Mouse (Mus musculus) ES-Bruce4 (cell line): ENCODE data around the gene Rab8a. TPM values are rescaled to one million over a fixed set of nuclear protein-coding genes. Genes with fewer than 3 reads are reported as not detected.
"Not testable (repeated sequence)": the region's sequence is repeated elsewhere in the genome, so short reads cannot be mapped to it uniquely, and the experiment has no call there.

Experiments used
- H3K27ac ChIP-seq: 2 replicates; pipeline ENCODE4 v1.5.1; 2012; ENCODE audit warnings: low read length, inconsistent platforms; ENCODE audit not compliant: insufficient read depth
- H3K27me3 ChIP-seq: 2 replicates; pipeline ENCODE4 v1.6.1; 2012; ENCODE audit warnings: mild to moderate bottlenecking, low read length, inconsistent platforms; ENCODE audit not compliant: control insufficient read depth, poor library complexity, insufficient read depth, severe bottlenecking
- H3K36me3 ChIP-seq: 2 replicates; pipeline ENCODE4 v1.6.1; 2012; ENCODE audit warnings: inconsistent platforms, mild to moderate bottlenecking, low read length, moderate library complexity; ENCODE audit not compliant: control insufficient read depth, poor library complexity, insufficient read depth, severe bottlenecking
- H3K4me1 ChIP-seq: one replicate; pipeline ENCODE4 v1.8.1; 2011; ENCODE audit warnings: low read length; ENCODE audit not compliant: control insufficient read depth, insufficient read depth
- H3K4me3 ChIP-seq: 2 replicates; pipeline ENCODE4 v1.5.1; 2011; ENCODE audit warnings: low read depth, mild to moderate bottlenecking, low read length
- H3K9ac ChIP-seq: 2 replicates; pipeline ENCODE4 v1.6.1; 2012; ENCODE audit warnings: low read depth, mild to moderate bottlenecking, inconsistent platforms; ENCODE audit not compliant: poor library complexity, severe bottlenecking
- H3K9me3 ChIP-seq: replicated peaks from 2 replicates; pipeline ENCODE4 v1.6.1; 2012; ENCODE audit warnings: mild to moderate bottlenecking, low read length, inconsistent platforms; ENCODE audit not compliant: control insufficient read depth, poor library complexity, insufficient read depth, severe bottlenecking
- CTCF ChIP-seq: IDR thresholded peaks from one replicate; pipeline ENCODE4 v1.8.1; 2011; ENCODE audit warnings: low read depth, low read length
- EP300 ChIP-seq: IDR thresholded peaks from 2 replicates; pipeline ENCODE4 v1.6.1; 2011; ENCODE audit warnings: low read depth, low read length; ENCODE audit not compliant: insufficient read depth
- POLR2A ChIP-seq: IDR thresholded peaks from one replicate; pipeline ENCODE4 v1.8.1; 2011; ENCODE audit warnings: low read length; ENCODE audit not compliant: insufficient read depth
- polyA plus RNA-seq: library from polyadenylated mRNA; stranded (reverse); fragments of >200 nt; gene quantifications from 2 replicates; pipeline ENCODE4 v1.2.4, GENCODE M21; 2011; ENCODE audit warnings: low read depth; ENCODE audit not compliant: missing spikeins, insufficient read depth, insufficient read length

Rab8a gene
- polyA plus RNA-seq: 108 and 115 TPM in 2 replicates

DNA sequence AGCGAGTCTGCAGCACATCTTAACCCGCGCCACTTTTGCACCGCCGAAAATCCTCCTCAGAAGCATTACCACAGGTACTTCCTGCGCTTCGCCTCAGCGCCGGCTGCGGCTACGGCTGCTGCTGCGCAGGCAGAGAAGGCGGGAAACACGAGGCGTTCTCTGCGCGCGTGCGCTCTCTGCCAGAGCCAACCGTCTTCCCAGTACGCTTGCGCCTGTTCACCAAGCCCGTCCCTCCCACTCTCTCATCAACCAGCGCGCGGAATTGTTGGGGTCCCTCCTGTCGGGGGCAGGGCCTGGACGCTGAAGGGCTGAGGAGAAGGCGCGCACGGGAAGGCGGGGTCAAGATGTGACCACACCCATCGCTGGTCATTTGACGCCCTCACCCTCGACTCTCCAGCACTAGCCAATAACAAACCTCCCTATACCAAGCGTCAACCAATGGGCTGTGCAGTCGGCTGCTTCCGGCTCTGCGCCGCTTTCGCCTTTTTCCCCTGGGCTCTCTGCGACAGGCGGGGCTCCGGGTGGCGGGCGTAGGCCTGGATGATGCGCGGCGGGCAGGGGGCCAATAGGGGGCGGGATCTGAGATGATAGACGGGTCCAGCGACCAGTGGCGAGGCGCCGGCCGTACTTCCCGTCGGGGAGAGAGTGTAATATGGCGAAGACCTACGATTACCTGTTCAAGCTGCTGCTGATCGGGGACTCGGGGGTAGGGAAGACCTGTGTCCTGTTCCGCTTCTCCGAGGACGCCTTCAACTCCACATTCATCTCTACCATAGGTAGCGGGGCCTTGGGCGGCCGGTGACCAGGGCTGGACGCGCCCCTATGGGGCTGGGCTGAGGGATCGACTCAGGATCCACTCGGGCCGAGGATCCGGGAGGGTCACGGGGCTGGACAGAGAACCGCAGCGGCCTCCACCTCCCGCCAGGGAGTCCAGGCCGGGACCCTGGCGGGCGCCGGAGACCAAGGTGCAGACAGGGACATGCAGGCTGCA, at the start of gene Rab8a:
Gene Rab8a (plus strand): TSS at position 494 of the 991 bp plus-strand sequence.
- TF ChIP-seq POLR2A (peak; percentile 89), CTCF (no peak), EP300 (peak; percentile 64; the same call in 1 of the 2 replicates)
- H3K27me3 ChIP-seq: no peaks in the 10 kb centered on the region
- peaks cover 3% of the 10 kb centered on the region for H3K4me1 ChIP-seq
- H3K27ac ChIP-seq: peak within 1 kb of the TSS; percentile 71
- H3K9ac ChIP-seq: peak within 1 kb of the TSS; percentile 91
- peaks cover 23% of the 10 kb centered on the region for H3K36me3 ChIP-seq
- no peaks in the 10 kb centered on the region for H3K9me3 ChIP-seq
- H3K4me3 ChIP-seq: peak within 1 kb of the TSS; percentile 87

DNA sequence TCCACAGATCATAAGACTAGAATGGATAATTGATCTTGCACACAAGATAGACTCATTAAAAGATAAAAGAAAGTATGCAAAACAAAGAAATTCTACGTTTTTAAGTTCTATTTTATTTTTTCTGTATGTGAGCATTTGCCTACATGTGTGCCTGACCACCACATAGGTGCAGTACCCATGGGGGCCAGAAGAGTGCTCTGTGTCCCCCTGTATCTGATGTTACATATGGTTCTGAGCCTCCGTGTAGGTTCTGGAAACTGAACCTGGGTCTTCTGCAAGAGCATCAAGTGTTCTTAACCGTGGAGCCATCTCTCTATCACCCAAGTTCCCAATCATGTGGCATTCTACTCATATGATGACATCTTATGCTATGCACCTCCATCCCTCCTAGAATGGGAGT, 48.5 kb upstream of the Rab8a start:
- Histone ChIP-seq H3K27ac (no peak overlapping the region), H3K4me3 (no peak overlapping the region), H3K4me1 (no peaks in the 10 kb centered on the region), H3K9ac (no peak overlapping the region), H3K9me3 (no peaks in the 10 kb centered on the region), H3K36me3 (no peaks in the 10 kb centered on the region), H3K27me3 (no peaks in the 10 kb centered on the region)
- peak; percentile 4 for TF ChIP-seq CTCF
- TF ChIP-seq POLR2A: no peak

DNA sequence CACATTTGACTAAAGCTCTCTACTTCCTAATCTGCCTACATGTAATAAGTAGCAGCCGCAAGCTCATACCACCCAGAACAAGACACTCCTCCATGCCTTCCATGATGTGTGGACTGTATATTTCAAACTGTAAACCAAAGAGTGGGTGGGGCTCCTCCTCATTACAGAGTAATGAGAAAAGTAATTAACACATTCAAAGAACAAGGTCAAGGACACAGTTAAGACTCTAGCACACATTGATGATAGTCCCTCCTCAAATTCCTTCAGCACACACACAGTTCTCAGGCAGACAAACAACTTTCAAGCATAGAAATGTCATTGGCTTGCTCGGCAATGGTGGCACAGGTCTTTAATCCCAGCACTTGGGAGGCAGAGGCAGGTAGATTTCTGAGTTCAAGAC, 45.8 kb upstream of the Rab8a start:
- Histone ChIP-seq H3K9ac (no peak overlapping the region), H3K27ac (no peak overlapping the region), H3K4me1 (no peaks in the 10 kb centered on the region), H3K36me3 (no peaks in the 10 kb centered on the region), H3K9me3 (no peaks in the 10 kb centered on the region), H3K27me3 (no peaks in the 10 kb centered on the region; the same call in 1 of the 2 replicates), H3K4me3 (no peak overlapping the region)
- TF ChIP-seq EP300: no peak
- TF ChIP-seq CTCF: no peak
- TF ChIP-seq POLR2A: no peak

DNA sequence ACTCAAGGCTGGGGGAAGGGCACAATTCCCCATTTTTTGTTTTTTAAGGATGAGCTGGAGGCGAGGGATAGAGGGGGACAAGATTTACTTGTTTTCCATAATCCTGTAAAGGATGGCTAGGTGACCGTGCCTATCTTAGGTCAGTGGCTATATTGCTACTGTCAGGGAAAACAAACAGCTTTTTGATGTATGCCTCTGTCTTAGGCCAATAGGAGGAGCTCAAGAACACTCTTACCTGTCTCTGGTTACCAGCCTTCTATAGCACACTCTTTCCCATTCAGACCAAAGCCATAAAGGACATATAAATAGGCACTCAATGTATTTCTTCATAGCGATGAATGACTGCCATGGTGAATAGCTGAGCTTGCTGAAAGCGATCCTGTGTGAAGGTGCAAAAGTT, 42.4 kb upstream of the Rab8a start:
- no peak overlapping the region for H3K4me3 ChIP-seq
- H3K9ac ChIP-seq: no peak overlapping the region
- no peaks in the 10 kb centered on the region; the same call in 1 of the 2 replicates for H3K27me3 ChIP-seq
- no peaks in the 10 kb centered on the region for H3K4me1 ChIP-seq
- no peak for TF ChIP-seq EP300
- TF ChIP-seq POLR2A: no peak
- TF ChIP-seq CTCF: no peak
- no peak overlapping the region for H3K27ac ChIP-seq
- no peaks in the 10 kb centered on the region for H3K9me3 ChIP-seq
- no peaks in the 10 kb centered on the region for H3K36me3 ChIP-seq

DNA sequence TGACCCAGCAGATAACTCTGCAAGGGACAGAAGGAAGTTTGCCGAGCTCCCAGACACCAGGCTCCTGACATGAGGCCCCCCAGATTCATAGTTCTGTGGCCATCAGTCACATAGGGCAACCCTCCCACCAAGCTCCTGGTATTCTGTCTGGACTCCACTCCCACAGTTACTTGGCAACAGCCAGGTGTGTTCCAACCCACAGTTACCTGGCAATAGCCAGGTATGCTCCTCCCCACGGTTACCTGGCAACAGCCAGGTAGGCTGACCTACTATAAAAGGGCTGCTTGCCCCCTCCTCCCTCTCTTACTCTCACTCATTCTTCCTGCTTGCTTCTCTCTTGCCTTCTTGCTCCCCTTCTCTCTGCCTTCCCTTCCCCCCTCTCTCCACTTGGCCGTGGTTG, 39.5 kb upstream of the Rab8a start:
- H3K27ac ChIP-seq, H3K36me3 ChIP-seq, H3K9ac ChIP-seq, H3K9me3 ChIP-seq, H3K4me1 ChIP-seq, H3K27me3 ChIP-seq, H3K4me3 ChIP-seq: not testable (repeated sequence)

DNA sequence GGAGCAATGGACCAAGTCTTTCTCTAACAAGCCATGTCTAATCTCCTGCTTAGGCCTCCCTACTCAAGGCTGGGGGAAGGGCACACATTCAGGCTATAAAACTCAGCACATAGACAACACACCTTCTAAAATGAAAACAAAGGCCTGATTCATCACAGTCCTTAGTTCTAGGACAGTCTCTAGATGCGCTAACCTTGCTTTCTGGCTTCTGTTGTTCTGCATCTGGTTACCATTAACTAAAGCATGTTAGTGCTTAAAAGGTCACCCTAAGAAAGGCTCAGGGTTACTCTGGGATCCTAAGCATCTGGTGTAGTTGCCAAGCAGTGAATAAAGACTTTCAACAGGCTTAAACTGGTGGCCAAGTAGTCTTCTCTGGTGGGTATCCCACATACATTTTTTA, 39.0 kb upstream of the Rab8a start:
- Histone ChIP-seq H3K27ac (no peak overlapping the region), H3K27me3 (no peaks in the 10 kb centered on the region; the same call in 1 of the 2 replicates), H3K9me3 (peaks cover 6% of the 10 kb centered on the region), H3K4me3 (no peak overlapping the region), H3K36me3 (no peaks in the 10 kb centered on the region), H3K4me1 (no peaks in the 10 kb centered on the region), H3K9ac (no peak overlapping the region)
- TF ChIP-seq CTCF (no peak), EP300 (no peak), POLR2A (no peak)
